Mouse (Mus musculus) neural tube, embryonic 10.5 days (tissue): ENCODE data around the gene Sycn.

Source experiments
- DNase-seq: peaks from one replicate; pipeline ENCODE4 v3.0.0-alpha.2; 2017; ENCODE audit warnings: low spot score; ENCODE audit errors: extremely low spot score

Sycn gene

GRCm38 (mm10) chr7:28585001-28585400 lies 44.3 kb downstream of the Sycn start:
- DNase-seq: no peak

- no peak for DNase-seq
Observed at GRCm38 (mm10) chr7:28586663-28587411, 46.2 kb downstream of the Sycn start.

GRCm38 (mm10) chr7:28587644-28588043 lies 47.0 kb downstream of the Sycn start:
- no peak for DNase-seq
